Mouse (Mus musculus): Measurements from ENCODE around the gene Dus3l.

GRCm38 (mm10) chr17:56802065-56802464 is 37.5 kb downstream of the Dus3l start:
- TF ChIP-seq CTCF (IDR thresholded peaks at IDR 0.05; ENCODE audit: insufficient read depth, low read length), result no peak
- no peak for TF ChIP-seq POLR2A (IDR thresholded peaks at IDR 0.05; ENCODE audit: borderline replicate concordance, extremely low read depth, low read depth, low read length)

Measured in lung, adult 2 months (tissue).